Mouse (Mus musculus) ES-Bruce4 (cell line): ENCODE data around the gene Mylpf. TPM values are rescaled to one million over a fixed set of nuclear protein-coding genes. Genes with fewer than 3 reads are reported as not detected.

Experiments
- H3K27ac ChIP-seq: 2 replicates; pipeline ENCODE4 v1.5.1; 2012; ENCODE audit warnings: low read length, inconsistent platforms; ENCODE audit not compliant: insufficient read depth
- H3K27me3 ChIP-seq: 2 replicates; pipeline ENCODE4 v1.6.1; 2012; ENCODE audit warnings: mild to moderate bottlenecking, low read length, inconsistent platforms; ENCODE audit not compliant: control insufficient read depth, poor library complexity, insufficient read depth, severe bottlenecking
- H3K36me3 ChIP-seq: 2 replicates; pipeline ENCODE4 v1.6.1; 2012; ENCODE audit warnings: inconsistent platforms, mild to moderate bottlenecking, low read length, moderate library complexity; ENCODE audit not compliant: control insufficient read depth, poor library complexity, insufficient read depth, severe bottlenecking
- H3K4me1 ChIP-seq: one replicate; pipeline ENCODE4 v1.8.1; 2011; ENCODE audit warnings: low read length; ENCODE audit not compliant: control insufficient read depth, insufficient read depth
- H3K4me3 ChIP-seq: 2 replicates; pipeline ENCODE4 v1.5.1; 2011; ENCODE audit warnings: low read depth, mild to moderate bottlenecking, low read length
- H3K9ac ChIP-seq: 2 replicates; pipeline ENCODE4 v1.6.1; 2012; ENCODE audit warnings: low read depth, mild to moderate bottlenecking, inconsistent platforms; ENCODE audit not compliant: poor library complexity, severe bottlenecking
- H3K9me3 ChIP-seq: replicated peaks from 2 replicates; pipeline ENCODE4 v1.6.1; 2012; ENCODE audit warnings: mild to moderate bottlenecking, low read length, inconsistent platforms; ENCODE audit not compliant: control insufficient read depth, poor library complexity, insufficient read depth, severe bottlenecking
- CTCF ChIP-seq: IDR thresholded peaks from one replicate; pipeline ENCODE4 v1.8.1; 2011; ENCODE audit warnings: low read depth, low read length
- EP300 ChIP-seq: IDR thresholded peaks from 2 replicates; pipeline ENCODE4 v1.6.1; 2011; ENCODE audit warnings: low read depth, low read length; ENCODE audit not compliant: insufficient read depth
- POLR2A ChIP-seq: IDR thresholded peaks from one replicate; pipeline ENCODE4 v1.8.1; 2011; ENCODE audit warnings: low read length; ENCODE audit not compliant: insufficient read depth
- polyA plus RNA-seq: library from polyadenylated mRNA; stranded (reverse); fragments of >200 nt; gene quantifications from 2 replicates; pipeline ENCODE4 v1.2.4, GENCODE M21; 2011; ENCODE audit warnings: low read depth; ENCODE audit not compliant: missing spikeins, insufficient read depth, insufficient read length

The Mylpf gene
- 278 and 351 TPM in 2 replicates for polyA plus RNA-seq

DNA sequence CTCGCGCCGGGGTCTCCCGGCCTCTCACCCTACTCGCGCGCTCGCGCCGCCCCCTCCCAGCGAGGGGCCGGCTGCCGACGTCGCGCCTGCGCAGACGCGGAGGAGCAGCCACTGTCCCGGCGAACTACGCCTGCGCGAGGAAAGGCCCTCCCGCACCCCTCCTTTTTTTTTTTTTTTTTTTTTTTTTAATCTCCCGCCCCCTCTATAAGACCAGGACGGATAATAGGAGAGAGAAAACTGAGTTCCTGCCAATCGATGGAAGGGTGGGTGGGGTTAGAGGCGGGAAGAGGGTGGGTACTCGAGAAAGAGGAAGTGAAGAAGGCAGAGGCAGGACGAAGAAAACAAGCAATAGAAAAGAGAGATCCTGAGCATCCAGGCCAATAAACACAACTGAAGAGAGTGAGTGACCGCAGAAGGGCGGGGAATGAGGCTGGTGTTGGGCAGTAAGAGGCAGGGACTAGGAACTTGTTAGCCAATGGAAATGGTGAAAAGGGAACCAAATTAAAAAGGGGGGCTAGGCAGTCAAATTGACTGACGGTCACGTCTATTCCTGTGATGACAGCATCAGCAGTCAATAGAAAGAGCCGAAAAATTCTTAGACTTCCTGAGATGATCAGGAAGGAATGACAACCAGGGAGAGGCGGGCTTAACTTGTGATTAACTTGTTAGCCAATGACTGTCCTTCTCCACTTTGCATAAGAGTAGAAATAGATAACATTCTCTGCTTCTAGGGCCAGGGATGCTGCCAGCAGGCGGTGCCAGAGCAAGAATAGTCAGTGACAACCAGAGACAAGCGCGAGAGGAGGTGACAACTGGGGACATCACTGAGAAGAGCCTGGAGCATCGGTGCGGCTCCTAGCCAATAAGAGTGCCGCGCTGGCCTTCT, at the start of gene Mylpf:
TSS of gene Mylpf (plus strand) at position 338 of the 886 bp plus-strand sequence.
- Histone ChIP-seq H3K9me3 (no peaks in the 10 kb centered on the region), H3K4me1 (peaks cover 1% of the 10 kb centered on the region), H3K36me3 (peaks cover 7% of the 10 kb centered on the region), H3K27ac (peak within 1 kb of the TSS; percentile 75), H3K4me3 (peak within 1 kb of the TSS; percentile 93), H3K9ac (peak within 1 kb of the TSS; percentile 95), H3K27me3 (no peaks in the 10 kb centered on the region)
- TF ChIP-seq CTCF: peak; percentile 44
- peak; percentile 29 for TF ChIP-seq POLR2A
- TF ChIP-seq EP300: no peak

DNA sequence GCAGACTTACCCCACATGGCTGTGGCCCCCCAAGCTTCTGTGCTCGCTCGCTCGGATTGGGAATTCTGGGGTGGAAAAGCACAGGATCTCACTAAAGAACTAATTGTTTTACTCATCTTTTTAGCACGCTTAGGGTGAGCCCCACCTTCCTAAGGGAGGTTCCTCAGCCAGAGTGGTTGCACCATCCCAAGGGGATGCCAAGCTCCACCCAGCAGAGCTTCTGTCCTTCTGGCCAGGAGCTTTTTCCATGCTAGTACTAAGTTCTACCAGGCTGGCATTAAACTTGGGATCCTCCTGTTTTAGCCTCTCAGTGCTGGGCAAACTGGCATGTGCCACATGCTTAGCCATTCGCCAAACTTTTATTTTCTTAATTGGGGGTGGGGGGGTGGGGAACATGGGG, 46.1 kb upstream of the Mylpf start:
- no peaks in the 10 kb centered on the region for H3K27me3 ChIP-seq
- no peak overlapping the region for H3K27ac ChIP-seq
- no peak overlapping the region for H3K9ac ChIP-seq
- H3K36me3 ChIP-seq: no peaks in the 10 kb centered on the region
- no peak for TF ChIP-seq CTCF
- TF ChIP-seq POLR2A: no peak
- TF ChIP-seq EP300: no peak
- no peaks in the 10 kb centered on the region for H3K9me3 ChIP-seq
- H3K4me3 ChIP-seq: no peak overlapping the region
- no peaks in the 10 kb centered on the region for H3K4me1 ChIP-seq

DNA sequence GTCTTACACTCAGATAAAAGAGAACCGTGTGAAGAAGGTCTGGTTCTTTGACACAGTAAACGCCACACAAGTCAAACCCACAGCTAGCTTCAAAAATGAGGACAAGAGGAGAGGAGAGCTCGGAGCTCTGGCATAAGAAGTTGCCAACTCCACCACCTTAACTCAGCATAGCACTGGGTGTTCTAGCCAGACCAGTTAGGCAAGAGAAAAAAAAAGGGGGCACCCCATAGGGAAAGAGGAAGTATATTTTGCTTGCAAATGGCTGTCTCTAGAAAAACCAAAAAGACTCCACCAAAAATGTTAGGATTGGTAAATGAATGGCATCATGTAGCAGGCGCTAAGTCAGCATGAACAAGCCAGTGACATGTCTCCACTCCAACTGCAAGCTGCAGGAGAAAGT, 44.7 kb upstream of the Mylpf start:
- H3K9me3 ChIP-seq: no peaks in the 10 kb centered on the region
- no peaks in the 10 kb centered on the region for H3K27me3 ChIP-seq
- no peaks in the 10 kb centered on the region for H3K4me1 ChIP-seq
- no peak overlapping the region for H3K27ac ChIP-seq
- H3K4me3 ChIP-seq: no peak overlapping the region
- TF ChIP-seq EP300: no peak
- TF ChIP-seq POLR2A: no peak
- no peak for TF ChIP-seq CTCF
- no peak overlapping the region for H3K9ac ChIP-seq
- no peaks in the 10 kb centered on the region for H3K36me3 ChIP-seq

GRCm38 (mm10) chr7:127165607-127166493, 42.8 kb upstream of the Mylpf start:
- no peaks in the 10 kb centered on the region for H3K36me3 ChIP-seq
- H3K27ac ChIP-seq: no peak overlapping the region
- H3K4me3 ChIP-seq: no peak overlapping the region
- no peaks in the 10 kb centered on the region for H3K4me1 ChIP-seq
- no peaks in the 10 kb centered on the region for H3K9me3 ChIP-seq
- no peak overlapping the region for H3K9ac ChIP-seq
- no peaks in the 10 kb centered on the region for H3K27me3 ChIP-seq
- no peak for TF ChIP-seq CTCF
- no peak for TF ChIP-seq EP300
- no peak for TF ChIP-seq POLR2A

- no peaks in the 10 kb centered on the region for H3K9me3 ChIP-seq
- TF ChIP-seq CTCF (no peak), EP300 (no peak), POLR2A (no peak)
- no peak overlapping the region for H3K4me3 ChIP-seq
- no peak overlapping the region for H3K9ac ChIP-seq
- H3K27ac ChIP-seq: no peak overlapping the region
- H3K4me1 ChIP-seq: no peaks in the 10 kb centered on the region
- H3K36me3 ChIP-seq: no peaks in the 10 kb centered on the region
- H3K27me3 ChIP-seq: no peaks in the 10 kb centered on the region
Observed at GRCm38 (mm10) chr7:127166501-127166900, 42.2 kb upstream of the Mylpf start.
